Mouse (Mus musculus) MEL (cell line): ENCODE results near the gene Pip5k1a. TPM values are rescaled to one million over a fixed set of nuclear protein-coding genes. Genes with fewer than 3 reads are reported as not detected.
A peak's percentile ranks its signal among the peaks of the same experiment; 100 is the strongest.
"Not testable (repeated sequence)": the region's sequence is repeated elsewhere in the genome, so short reads cannot be mapped to it uniquely, and the experiment has no call there.

ENCODE experiments used
- DNase-seq: peaks from one replicate; pipeline ENCODE4 v3.0.0; 2011; ENCODE audit warnings: low read depth, low spot score
- H3K27ac ChIP-seq: 2 replicates; pipeline ENCODE4 v1.5.1; 2012; ENCODE audit warnings: low read depth, mild to moderate bottlenecking, control low read depth, low read length, moderate library complexity; ENCODE audit not compliant: control insufficient read depth
- H3K27me3 ChIP-seq, 2 experiments: fragments of 150-350 bp in 1 of 2; sonication (generic) in 1 of 2; 2 replicates each; pipeline ENCODE4 v1.6.1; 2012; ENCODE audit warnings: low read length in 2 of 2, mild to moderate bottlenecking in 2 of 2, improper control_type of control experiment in 1 of 2, moderate library complexity in 1 of 2; ENCODE audit not compliant: insufficient read depth in 2 of 2, control insufficient read depth in 1 of 2
- H3K36me3 ChIP-seq, 2 experiments: 2 replicates each; pipeline ENCODE4 v1.6.1; 2012 to 2014; ENCODE audit warnings: low read length in 2 of 2, improper control_type of control experiment in 1 of 2, inconsistent platforms in 1 of 2, mild to moderate bottlenecking in 1 of 2; ENCODE audit not compliant: insufficient read depth in 2 of 2, control insufficient read depth in 1 of 2
- H3K4me1 ChIP-seq, 2 experiments: fragments of 150-350 bp in 1 of 2; sonication (generic) in 1 of 2; 2 replicates each; pipeline ENCODE4 v1.6.1; 2012; ENCODE audit warnings: low read length in 2 of 2, improper control_type of control experiment in 1 of 2, mild to moderate bottlenecking in 1 of 2; ENCODE audit not compliant: insufficient read depth in 2 of 2, control insufficient read depth in 1 of 2
- H3K4me3 ChIP-seq, 2 experiments: fragments of 150-350 bp in 1 of 2; sonication (generic) in 1 of 2; 2 replicates each; pipeline ENCODE4 v1.5.1; 2012; ENCODE audit warnings: low read depth in 2 of 2, low read length in 2 of 2, mild to moderate bottlenecking in 2 of 2, moderate library complexity in 2 of 2, control low read depth in 1 of 2, improper control_type of control experiment in 1 of 2; ENCODE audit not compliant: control insufficient read depth in 1 of 2, insufficient read depth in 1 of 2
- H3K79me2 ChIP-seq: 2 replicates; pipeline ENCODE4 v1.6.1; 2012; ENCODE audit warnings: mild to moderate bottlenecking, low read length, moderate library complexity; ENCODE audit not compliant: control insufficient read depth, poor library complexity, insufficient read depth
- H3K9ac ChIP-seq: 2 replicates; pipeline ENCODE4 v1.6.1; 2012; ENCODE audit warnings: low read depth, mild to moderate bottlenecking, control low read depth, low read length, moderate library complexity; ENCODE audit not compliant: control insufficient read depth, poor library complexity, severe bottlenecking
- H3K9me3 ChIP-seq: fragments of 150-350 bp; sonication (generic); replicated peaks from 2 replicates; pipeline ENCODE4 v1.6.1; 2012; ENCODE audit warnings: mild to moderate bottlenecking, low read length, improper control_type of control experiment, moderate library complexity; ENCODE audit not compliant: insufficient read depth
- CHD1 ChIP-seq: IDR thresholded peaks from 2 replicates; pipeline ENCODE4 v1.6.1; 2012; ENCODE audit warnings: low read depth, mild to moderate bottlenecking, inconsistent platforms, low read length, improper control_type of control experiment
- CTCF ChIP-seq, 3 experiments: IDR thresholded peaks in 2 of 3; conservative IDR thresholded peaks in 1 of 3; 2 replicates each; pipeline ENCODE4 v1.5.1; 2011 to 2012; ENCODE audit warnings: low read length in 3 of 3, low read depth in 2 of 3, mild to moderate bottlenecking in 2 of 3, improper control_type of control experiment in 1 of 3, inconsistent platforms in 1 of 3, mixed read lengths in 1 of 3, moderate library complexity in 1 of 3; ENCODE audit not compliant: control insufficient read depth in 1 of 3, insufficient read depth in 1 of 3, poor library complexity in 1 of 3, severe bottlenecking in 1 of 3
- EP300 ChIP-seq, 2 experiments: IDR thresholded peaks; 2 replicates each; pipeline ENCODE4 v1.6.1; 2011; ENCODE audit warnings: improper control_type of control experiment in 2 of 2, low read length in 2 of 2, low read depth in 1 of 2, mild to moderate bottlenecking in 1 of 2
- ETS1 ChIP-seq: IDR thresholded peaks from 2 replicates; pipeline ENCODE4 v1.6.1; 2012; ENCODE audit warnings: low read depth, mild to moderate bottlenecking, inconsistent platforms, low read length, improper control_type of control experiment, moderate library complexity
- GABPA ChIP-seq: IDR thresholded peaks from 2 replicates; pipeline ENCODE4 v1.6.1; 2012; ENCODE audit warnings: low read depth, mild to moderate bottlenecking, inconsistent platforms, low read length, improper control_type of control experiment, moderate library complexity
- HCFC1 ChIP-seq: IDR thresholded peaks from 2 replicates; pipeline ENCODE4 v1.6.1; 2012; ENCODE audit warnings: low read depth, mild to moderate bottlenecking, inconsistent platforms, low read length, improper control_type of control experiment, moderate library complexity
- JUND ChIP-seq: IDR thresholded peaks from 2 replicates; pipeline ENCODE4 v1.6.1; 2011; ENCODE audit warnings: low read depth, mild to moderate bottlenecking, improper control_type of control experiment, low read length
- KAT2A ChIP-seq: conservative IDR thresholded peaks from 2 replicates; pipeline ENCODE4 v1.6.1; 2012; ENCODE audit warnings: low read depth, low read length, improper control_type of control experiment, inconsistent platforms
- MAFK ChIP-seq: IDR thresholded peaks from 2 replicates; pipeline ENCODE4 v1.6.1; 2011; ENCODE audit warnings: low read depth, mild to moderate bottlenecking, low read length, improper control_type of control experiment, borderline replicate concordance
- MAX ChIP-seq: IDR thresholded peaks from 2 replicates; pipeline ENCODE4 v1.6.1; 2011; ENCODE audit warnings: low read length, improper control_type of control experiment
- MAZ ChIP-seq: IDR thresholded peaks from 2 replicates; pipeline ENCODE4 v1.6.1; 2012; ENCODE audit warnings: low read depth, mild to moderate bottlenecking, inconsistent platforms, low read length, improper control_type of control experiment
- MXI1 ChIP-seq: IDR thresholded peaks from 2 replicates; pipeline ENCODE4 v1.6.1; 2011; ENCODE audit warnings: mild to moderate bottlenecking, low read depth, low read length, improper control_type of control experiment
- NELFE ChIP-seq: IDR thresholded peaks from 2 replicates; pipeline ENCODE4 v1.6.1; 2011; ENCODE audit warnings: low read depth, low read length, improper control_type of control experiment
- POLR2A ChIP-seq, 2 experiments: IDR thresholded peaks; 2 replicates each; pipeline ENCODE4 v1.6.1; 2011 to 2012; ENCODE audit warnings: low read length in 2 of 2, mild to moderate bottlenecking in 2 of 2, control low read depth in 1 of 2, improper control_type of control experiment in 1 of 2, low read depth in 1 of 2, moderate library complexity in 1 of 2; ENCODE audit not compliant: control insufficient read depth in 1 of 2, insufficient read depth in 1 of 2, poor library complexity in 1 of 2
- POLR2AphosphoS2 ChIP-seq: IDR thresholded peaks from 2 replicates; pipeline ENCODE4 v1.6.1; 2011; ENCODE audit warnings: low read length, improper control_type of control experiment
- POLR2AphosphoS5 ChIP-seq: IDR thresholded peaks from 2 replicates; pipeline ENCODE4 v1.6.1; 2012; ENCODE audit warnings: low read depth, borderline replicate concordance, mild to moderate bottlenecking, inconsistent platforms, low read length, moderate library complexity, mixed read lengths
- RAD21 ChIP-seq: IDR thresholded peaks from 2 replicates; pipeline ENCODE4 v1.6.1; 2011; ENCODE audit warnings: mild to moderate bottlenecking, low read depth, low read length, improper control_type of control experiment
- RCOR1 ChIP-seq: IDR thresholded peaks from 2 replicates; pipeline ENCODE4 v1.6.1; 2012; ENCODE audit warnings: low read depth, mild to moderate bottlenecking, inconsistent platforms, low read length, improper control_type of control experiment
- SMC3 ChIP-seq: IDR thresholded peaks from 2 replicates; pipeline ENCODE4 v1.6.1; 2011; ENCODE audit warnings: low read depth, low read length, improper control_type of control experiment
- TBP ChIP-seq: IDR thresholded peaks from 2 replicates; pipeline ENCODE4 v1.8.0; 2011; ENCODE audit warnings: low read depth, low read length, improper control_type of control experiment
- UBTF ChIP-seq: IDR thresholded peaks from 2 replicates; pipeline ENCODE4 v1.6.1; 2012; ENCODE audit warnings: low read depth, mild to moderate bottlenecking, inconsistent platforms, low read length, improper control_type of control experiment, moderate library complexity, borderline replicate concordance; ENCODE audit not compliant: insufficient read depth
- USF2 ChIP-seq, 2 experiments: IDR thresholded peaks; 2 replicates each; pipeline ENCODE4 v1.6.1; 2011 to 2012; ENCODE audit warnings: improper control_type of control experiment in 2 of 2, low read length in 2 of 2, borderline replicate concordance in 1 of 2, inconsistent platforms in 1 of 2, low read depth in 1 of 2, mild to moderate bottlenecking in 1 of 2; ENCODE audit not compliant: insufficient read depth in 1 of 2
- ZMIZ1 ChIP-seq: IDR thresholded peaks from 2 replicates; pipeline ENCODE4 v1.6.1; 2012; ENCODE audit warnings: low read depth, mild to moderate bottlenecking, inconsistent platforms, low read length, improper control_type of control experiment, moderate library complexity
- polyA plus RNA-seq, 2 experiments: library from polyadenylated mRNA; stranded (reverse) in 1 of 2; unstranded in 1 of 2; fragments of >175 nt in 1 of 2; fragments of >200 nt in 1 of 2; gene quantifications; 2 replicates each; pipeline versions ENCODE4 v1.2.1 to v1.2.4; 2012; ENCODE audit warnings: low replicate concordance in 2 of 2, low read depth in 1 of 2; ENCODE audit not compliant: insufficient read length in 2 of 2, insufficient read depth in 1 of 2, missing spikeins in 1 of 2
- total RNA-seq: library from RNA; depleted of rRNA; stranded (reverse); fragments of 300-350 nt; gene quantifications from 2 replicates; pipeline ENCODE4 v1.2.3, GENCODE M21; 2012

Gene Pip5k1a
- total and polyA plus RNA-seq, 3 experiments = 47.7 to 322 (median 103) TPM

DNA sequence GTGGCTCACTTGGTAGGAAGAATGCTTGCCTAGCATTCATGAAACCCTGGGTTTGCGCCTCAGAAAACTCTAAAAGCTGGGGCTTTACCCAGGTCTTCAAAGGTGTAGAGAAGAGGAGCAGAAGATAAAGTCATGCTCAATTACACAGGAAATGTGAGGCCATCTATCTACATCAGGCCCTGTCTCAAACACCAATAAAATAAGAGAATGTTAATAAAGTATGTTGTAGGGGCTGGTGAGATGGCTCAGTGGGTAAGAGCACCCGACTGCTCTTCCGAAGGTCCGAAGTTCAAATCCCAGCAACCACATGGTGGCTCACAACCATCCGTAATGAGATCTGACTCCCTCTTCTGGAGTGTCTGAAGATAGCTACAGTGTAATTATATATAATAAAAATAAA, 85.8 kb downstream of the Pip5k1a start:
- not testable (repeated sequence) for H3K9ac ChIP-seq, H3K9me3 ChIP-seq, H3K27ac ChIP-seq, H3K4me3 ChIP-seq, H3K79me2 ChIP-seq, DNase-seq, H3K27me3 ChIP-seq
- 0 out of 2 replicates have a peak, but pooled peaks have one; percentile 5 for TF ChIP-seq MAFK
- peak; percentile 93 for TF ChIP-seq TBP
- H3K36me3 ChIP-seq = peaks cover 0 to 14% of the 10 kb centered on the region in 2 experiments; a peak in 2 of 4 replicates
- peaks cover 13 to 17% of the 10 kb centered on the region in 2 experiments for H3K4me1 ChIP-seq

DNA sequence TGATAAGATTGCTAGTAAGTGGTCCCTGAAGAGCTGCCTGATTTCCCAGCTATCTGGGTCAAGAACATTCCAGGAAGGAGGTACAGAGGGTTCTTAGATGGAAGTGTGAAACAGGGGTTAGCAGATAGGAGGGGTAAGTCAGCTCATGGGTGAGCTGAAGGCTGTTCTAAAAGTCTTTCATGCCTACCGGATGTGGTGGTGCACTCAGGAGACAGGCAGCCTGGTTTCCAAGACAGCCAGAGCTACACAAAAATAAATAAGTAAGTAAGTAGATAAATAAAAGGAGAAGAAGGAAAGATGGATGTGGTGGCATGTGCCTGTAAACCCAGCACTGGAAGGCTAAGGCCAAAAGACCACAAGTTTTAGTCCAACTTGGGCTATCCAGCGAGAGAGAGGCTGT, 88.0 kb downstream of the Pip5k1a start:
- Histone ChIP-seq H3K4me1 (peaks cover 4 to 11% of the 10 kb centered on the region in 2 experiments), H3K4me3 (no peak overlapping the region), H3K27me3 (no peaks in the 10 kb centered on the region), H3K9me3 (no peaks in the 10 kb centered on the region), H3K9ac (no peak overlapping the region), H3K79me2 (peaks cover 23% of the 10 kb centered on the region), H3K27ac (no peak overlapping the region), H3K36me3 (peaks cover 0 to 9% of the 10 kb centered on the region in 2 experiments; a peak in 2 of 4 replicates)
- DNase-seq = no peak
- no peak for TF ChIP-seq GABPA
- no peak for TF ChIP-seq POLR2AphosphoS2
- no peak for TF ChIP-seq NELFE
- no peak for TF ChIP-seq HCFC1
- no peak for TF ChIP-seq USF2 (IDR thresholded peaks at IDR 0.05; ENCODE audit: borderline replicate concordance in 1 of 2, insufficient read depth in 1 of 2, low read depth in 1 of 2, low read length in 2 of 2)
- no peak for TF ChIP-seq SMC3
- TF ChIP-seq RCOR1 = no peak
- TF ChIP-seq JUND = no peak
- no peak for TF ChIP-seq EP300 (IDR thresholded peaks at IDR 0.05; ENCODE audit: low read depth in 1 of 2, low read length in 2 of 2)
- no peak for TF ChIP-seq MAX
- no peak for TF ChIP-seq UBTF

DNA sequence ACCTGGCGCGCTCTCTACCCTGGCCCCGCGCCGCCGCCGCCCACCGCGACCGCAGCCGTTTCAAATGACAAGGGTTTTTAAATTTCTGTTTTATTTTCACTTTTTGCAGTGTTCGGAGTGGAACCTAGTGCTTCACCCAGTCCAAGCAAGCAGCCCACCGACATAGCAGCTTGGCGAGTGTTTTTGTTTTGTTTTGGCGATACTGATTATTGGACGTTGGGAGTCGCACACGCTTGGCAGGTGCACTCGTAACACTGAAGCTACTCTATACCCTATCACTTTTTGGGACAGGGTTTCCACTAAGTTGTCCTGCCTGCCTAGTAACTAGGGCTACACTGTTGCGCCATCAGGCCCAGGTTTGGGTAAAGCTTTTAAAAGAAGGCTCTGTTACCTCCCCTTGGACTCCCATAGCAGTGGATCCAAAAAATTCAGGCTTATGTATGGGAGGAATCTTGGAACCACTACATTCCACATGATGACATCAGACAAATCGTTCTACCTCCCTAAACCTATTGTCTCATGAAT, 90.1 kb downstream of the Pip5k1a start:
- no peak for DNase-seq
- H3K27ac ChIP-seq = peak overlapping the region; percentile 95
- H3K4me3 ChIP-seq = peak overlapping the region; percentile 65 to 71
- peaks cover 4 to 15% of the 10 kb centered on the region in 2 experiments for H3K4me1 ChIP-seq
- H3K9ac ChIP-seq = peak overlapping the region; percentile 82
- no peaks in the 10 kb centered on the region for H3K27me3 ChIP-seq
- no peaks in the 10 kb centered on the region for H3K9me3 ChIP-seq
- H3K79me2 ChIP-seq = peaks cover 24% of the 10 kb centered on the region
- H3K36me3 ChIP-seq = peaks cover 0 to 15% of the 10 kb centered on the region in 2 experiments; a peak in 2 of 4 replicates
- TF ChIP-seq RAD21 (no peak), NELFE (no peak), CTCF (IDR thresholded peaks at IDR 0.05 in 2 of 3, conservative IDR thresholded peaks at IDR 0.05 in 1 of 3; ENCODE audit: control insufficient read depth in 1 of 3, insufficient read depth in 1 of 3, low read depth in 2 of 3, low read length in 3 of 3, poor library complexity in 1 of 3, severe bottlenecking in 1 of 3) (0 out of 6 replicates have a peak, but pooled peaks of 1 of the 3 experiments have one; percentile 6), JUND (no peak), RCOR1 (no peak), MXI1 (no peak; the same call in 1 of the 2 replicates), CHD1 (0 out of 2 replicates have a peak, but pooled peaks have one; percentile 74), POLR2AphosphoS5 (no peak), POLR2A (IDR thresholded peaks at IDR 0.05; ENCODE audit: control insufficient read depth in 1 of 2, insufficient read depth in 1 of 2, low read depth in 1 of 2, low read length in 2 of 2, poor library complexity in 1 of 2) (no peak; a peak in 1 of 4 replicates), ZMIZ1 (no peak; the same call in 1 of the 2 replicates), MAZ (no peak), KAT2A (no peak), MAX (no peak), ETS1 (0 out of 2 replicates have a peak, but pooled peaks have one; percentile 10)
- TF ChIP-seq, all 39 proteins: peak for 3
